Mouse (Mus musculus) ES-Bruce4 (cell line): ENCODE data around the gene Olfr960. TPM values are rescaled to one million over a fixed set of nuclear protein-coding genes. Genes with fewer than 3 reads are reported as not detected.
A peak's percentile ranks its signal among the peaks of the same experiment; 100 is the strongest.

Experiments used
- H3K27ac ChIP-seq: 2 replicates; pipeline ENCODE4 v1.5.1; 2012; ENCODE audit warnings: low read length, inconsistent platforms; ENCODE audit not compliant: insufficient read depth
- H3K27me3 ChIP-seq: 2 replicates; pipeline ENCODE4 v1.6.1; 2012; ENCODE audit warnings: mild to moderate bottlenecking, low read length, inconsistent platforms; ENCODE audit not compliant: control insufficient read depth, poor library complexity, insufficient read depth, severe bottlenecking
- H3K36me3 ChIP-seq: 2 replicates; pipeline ENCODE4 v1.6.1; 2012; ENCODE audit warnings: inconsistent platforms, mild to moderate bottlenecking, low read length, moderate library complexity; ENCODE audit not compliant: control insufficient read depth, poor library complexity, insufficient read depth, severe bottlenecking
- H3K4me1 ChIP-seq: one replicate; pipeline ENCODE4 v1.8.1; 2011; ENCODE audit warnings: low read length; ENCODE audit not compliant: control insufficient read depth, insufficient read depth
- H3K4me3 ChIP-seq: 2 replicates; pipeline ENCODE4 v1.5.1; 2011; ENCODE audit warnings: low read depth, mild to moderate bottlenecking, low read length
- H3K9ac ChIP-seq: 2 replicates; pipeline ENCODE4 v1.6.1; 2012; ENCODE audit warnings: low read depth, mild to moderate bottlenecking, inconsistent platforms; ENCODE audit not compliant: poor library complexity, severe bottlenecking
- H3K9me3 ChIP-seq: replicated peaks from 2 replicates; pipeline ENCODE4 v1.6.1; 2012; ENCODE audit warnings: mild to moderate bottlenecking, low read length, inconsistent platforms; ENCODE audit not compliant: control insufficient read depth, poor library complexity, insufficient read depth, severe bottlenecking
- CTCF ChIP-seq: IDR thresholded peaks from one replicate; pipeline ENCODE4 v1.8.1; 2011; ENCODE audit warnings: low read depth, low read length
- EP300 ChIP-seq: IDR thresholded peaks from 2 replicates; pipeline ENCODE4 v1.6.1; 2011; ENCODE audit warnings: low read depth, low read length; ENCODE audit not compliant: insufficient read depth
- POLR2A ChIP-seq: IDR thresholded peaks from one replicate; pipeline ENCODE4 v1.8.1; 2011; ENCODE audit warnings: low read length; ENCODE audit not compliant: insufficient read depth
- polyA plus RNA-seq: library from polyadenylated mRNA; stranded (reverse); fragments of >200 nt; gene quantifications from 2 replicates; pipeline ENCODE4 v1.2.4, GENCODE M21; 2011; ENCODE audit warnings: low read depth; ENCODE audit not compliant: missing spikeins, insufficient read depth, insufficient read length

Gene Olfr960
- not detected in 2 replicates for polyA plus RNA-seq

DNA sequence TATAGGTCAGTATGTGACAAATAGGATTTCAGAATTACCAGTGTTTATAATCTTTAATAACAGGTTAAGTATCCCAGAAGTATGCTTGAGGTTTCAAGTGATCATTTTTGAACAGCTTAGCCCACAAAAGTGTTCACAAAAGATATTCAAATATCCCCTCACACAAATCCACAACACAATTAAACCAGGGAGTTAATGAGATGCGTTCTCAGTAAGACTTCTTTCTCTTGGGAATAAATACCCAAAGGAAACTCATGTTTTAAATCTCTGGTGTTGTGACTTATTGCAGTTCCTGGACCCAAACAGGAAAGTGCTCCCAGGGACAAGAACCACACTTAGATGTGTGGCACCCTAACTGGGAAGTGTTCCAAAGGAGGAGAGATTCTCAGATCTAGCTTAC lies at the start of gene Olfr960:
Olfr960 (plus strand) TSS at position 301 of the 400 bp plus-strand sequence.
- H3K27me3 ChIP-seq, result no peaks in the 10 kb centered on the region
- no peak within 1 kb of the TSS for H3K27ac ChIP-seq
- H3K36me3 ChIP-seq, result no peaks in the 10 kb centered on the region
- H3K4me3 ChIP-seq, result no peak within 1 kb of the TSS
- no peaks in the 10 kb centered on the region for H3K4me1 ChIP-seq
- H3K9ac ChIP-seq, result no peak within 1 kb of the TSS
- TF ChIP-seq POLR2A, result no peak
- no peak for TF ChIP-seq EP300
- no peak for TF ChIP-seq CTCF
- no peaks in the 10 kb centered on the region for H3K9me3 ChIP-seq

GRCm38 (mm10) chr9:39575469-39575868 lies 45.7 kb upstream of the Olfr960 start, which contains the start of gene Olfr959:
Gene Olfr959 (minus strand): TSS chr9:39575569.
- H3K4me1 ChIP-seq, result no peaks in the 10 kb centered on the region
- no peaks in the 10 kb centered on the region for H3K36me3 ChIP-seq
- H3K27me3 ChIP-seq, result no peaks in the 10 kb centered on the region
- no peaks in the 10 kb centered on the region for H3K9me3 ChIP-seq
- H3K9ac ChIP-seq, result no peak within 1 kb of the TSS
- H3K4me3 ChIP-seq, result no peak within 1 kb of the TSS
- TF ChIP-seq CTCF (no peak), POLR2A (no peak), EP300 (no peak)
- H3K27ac ChIP-seq, result no peak within 1 kb of the TSS

- no peak overlapping the region for H3K9ac ChIP-seq
- no peaks in the 10 kb centered on the region for H3K4me1 ChIP-seq
- H3K27me3 ChIP-seq, result no peaks in the 10 kb centered on the region
- no peaks in the 10 kb centered on the region for H3K9me3 ChIP-seq
- no peaks in the 10 kb centered on the region for H3K36me3 ChIP-seq
- no peak for TF ChIP-seq CTCF
- no peak for TF ChIP-seq POLR2A
- no peak for TF ChIP-seq EP300
- no peak overlapping the region for H3K27ac ChIP-seq
- H3K4me3 ChIP-seq, result no peak overlapping the region
Observed at GRCm38 (mm10) chr9:39577050-39577449, 44.1 kb upstream of the Olfr960 start.

GRCm38 (mm10) chr9:39602536-39603332 lies 18.4 kb upstream of the Olfr960 start:
- TF ChIP-seq CTCF (no peak), EP300 (0 out of 2 replicates have a peak, but pooled peaks have one; percentile 4)
- no peaks in the 10 kb centered on the region for H3K36me3 ChIP-seq

GRCm38 (mm10) chr9:39603333-39603845 lies 17.8 kb upstream of the Olfr960 start:
- no peak overlapping the region for H3K9ac ChIP-seq
- H3K27me3 ChIP-seq, result no peaks in the 10 kb centered on the region; the same call in 1 of the 2 replicates
- no peaks in the 10 kb centered on the region for H3K36me3 ChIP-seq
- peaks cover 4% of the 10 kb centered on the region for H3K4me1 ChIP-seq
- H3K9me3 ChIP-seq, result no peaks in the 10 kb centered on the region
- H3K27ac ChIP-seq, result no peak overlapping the region
- no peak overlapping the region for H3K4me3 ChIP-seq
- TF ChIP-seq CTCF (no peak), EP300 (no peak), POLR2A (no peak)

More at GRCm38 (mm10) chr9:39602536-39603332, 18.4 kb upstream of the Olfr960 start:
- H3K4me1 ChIP-seq, result peaks cover 4% of the 10 kb centered on the region
- no peak overlapping the region for H3K27ac ChIP-seq
- H3K9ac ChIP-seq, result no peak overlapping the region
- H3K27me3 ChIP-seq, result no peaks in the 10 kb centered on the region; the same call in 1 of the 2 replicates
- peak overlapping the region; percentile 14; the same call in 1 of the 2 replicates for H3K4me3 ChIP-seq
- no peaks in the 10 kb centered on the region for H3K9me3 ChIP-seq
